Mouse (Mus musculus): ENCODE measurements around the gene Smpdl3a. TPM values are rescaled to one million over a fixed set of nuclear protein-coding genes. Genes with fewer than 3 reads are reported as not detected.

The Smpdl3a gene
- polyA plus RNA-seq, 2 experiments = 12.0 to 24.9 TPM

GRCm38 (mm10) chr10:57835094-57835493 is 41.0 kb downstream of the Smpdl3a start:
- ATAC-seq (ENCODE audit: insufficient read depth) (no peak), DNase-seq (ENCODE audit: low read depth in 3 of 3, low spot score in 3 of 3) (no peak)
- H3K4me2 ChIP-seq (ENCODE audit: low read depth) = no peak overlapping the region
- TF ChIP-seq EP300 (IDR thresholded peaks at IDR 0.05; ENCODE audit: low read depth) (no peak), CTCF (IDR thresholded peaks at IDR 0.05; ENCODE audit: low read depth) (no peak)
- no peaks in the 10 kb centered on the region for H3K27me3 ChIP-seq (ENCODE audit: control insufficient read depth, insufficient read depth, low read length)
- H3K9me3 ChIP-seq (ENCODE audit: control insufficient read depth, low read length) = no peaks in the 10 kb centered on the region
- H3K4me1 ChIP-seq (replicated peaks; ENCODE audit: control insufficient read depth in 2 of 2, insufficient read depth in 2 of 2, low read length in 1 of 2) = no peaks in the 10 kb centered on the region
- no peak overlapping the region for H3K27ac ChIP-seq
- H3K9ac ChIP-seq (replicated peaks) = no peak overlapping the region
- H3K36me3 ChIP-seq (replicated peaks; ENCODE audit: control insufficient read depth, insufficient read depth, low read depth) = no peaks in the 10 kb centered on the region
- 65% methylated on average over 1 of the region's 1 CpGs for WGBS (ENCODE audit: insufficient replicate concordance)
- H3K4me3 ChIP-seq (ENCODE audit: insufficient read depth in 1 of 2, low read depth in 2 of 2, low read length in 2 of 2) = no peak overlapping the region

GRCm38 (mm10) chr10:57835982-57836381 is 41.8 kb downstream of the Smpdl3a start:
- Histone ChIP-seq H3K4me3 (ENCODE audit: insufficient read depth in 1 of 2, low read depth in 2 of 2, low read length in 2 of 2) (no peak overlapping the region), H3K4me2 (ENCODE audit: low read depth) (no peak overlapping the region), H3K9me3 (ENCODE audit: control insufficient read depth, low read length) (no peaks in the 10 kb centered on the region), H3K9ac (replicated peaks) (no peak overlapping the region), H3K27ac (no peak overlapping the region), H3K36me3 (replicated peaks; ENCODE audit: control insufficient read depth, insufficient read depth, low read depth) (no peaks in the 10 kb centered on the region), H3K27me3 (ENCODE audit: control insufficient read depth, insufficient read depth, low read length) (no peaks in the 10 kb centered on the region), H3K4me1 (replicated peaks; ENCODE audit: control insufficient read depth in 2 of 2, insufficient read depth in 2 of 2, low read length in 1 of 2) (no peaks in the 10 kb centered on the region)
- no peak for TF ChIP-seq CTCF (IDR thresholded peaks at IDR 0.05; ENCODE audit: low read depth)
- no peak for TF ChIP-seq EP300 (IDR thresholded peaks at IDR 0.05; ENCODE audit: low read depth)
- ATAC-seq (ENCODE audit: insufficient read depth) = no peak
- DNase-seq (ENCODE audit: low read depth in 3 of 3, low spot score in 3 of 3) = no peak

- no peak for TF ChIP-seq EP300 (IDR thresholded peaks at IDR 0.05; ENCODE audit: low read depth)
- TF ChIP-seq CTCF (IDR thresholded peaks at IDR 0.05; ENCODE audit: low read depth) = peak; percentile 80
- H3K36me3 ChIP-seq (replicated peaks; ENCODE audit: control insufficient read depth, insufficient read depth, low read depth) = no peaks in the 10 kb centered on the region
- no peak overlapping the region for H3K9ac ChIP-seq (replicated peaks)
- no peak for ATAC-seq (ENCODE audit: insufficient read depth)
- H3K4me1 ChIP-seq (replicated peaks; ENCODE audit: control insufficient read depth in 2 of 2, insufficient read depth in 2 of 2, low read length in 1 of 2) = no peaks in the 10 kb centered on the region
- H3K4me3 ChIP-seq (ENCODE audit: insufficient read depth in 1 of 2, low read depth in 2 of 2, low read length in 2 of 2) = no peak overlapping the region
- H3K4me2 ChIP-seq (ENCODE audit: low read depth) = no peak overlapping the region
- H3K27ac ChIP-seq = no peak overlapping the region
- no peaks in the 10 kb centered on the region for H3K27me3 ChIP-seq (ENCODE audit: control insufficient read depth, insufficient read depth, low read length)
- DNase-seq (ENCODE audit: low read depth in 3 of 3, low spot score in 3 of 3) = peak; percentile 30 to 38 (median 35)
- WGBS (ENCODE audit: insufficient replicate concordance) = 25% methylated on average over 8 of the region's 8 CpGs
- H3K9me3 ChIP-seq (ENCODE audit: control insufficient read depth, low read length) = no peaks in the 10 kb centered on the region
These were observed 47.7 kb downstream of the Smpdl3a start for GRCm38 (mm10) chr10:57841638-57842509.

- Histone ChIP-seq H3K36me3 (replicated peaks; ENCODE audit: control insufficient read depth, insufficient read depth, low read depth) (no peaks in the 10 kb centered on the region), H3K27ac (no peak overlapping the region), H3K27me3 (ENCODE audit: control insufficient read depth, insufficient read depth, low read length) (no peaks in the 10 kb centered on the region), H3K4me1 (replicated peaks; ENCODE audit: control insufficient read depth in 2 of 2, insufficient read depth in 2 of 2, low read length in 1 of 2) (no peaks in the 10 kb centered on the region), H3K9me3 (ENCODE audit: control insufficient read depth, low read length) (no peaks in the 10 kb centered on the region), H3K4me3 (ENCODE audit: insufficient read depth in 1 of 2, low read depth in 2 of 2, low read length in 2 of 2) (no peak overlapping the region), H3K4me2 (ENCODE audit: low read depth) (no peak overlapping the region), H3K9ac (replicated peaks) (no peak overlapping the region)
- ATAC-seq (ENCODE audit: insufficient read depth) (no peak), DNase-seq (ENCODE audit: low read depth in 3 of 3, low spot score in 3 of 3) (peak; percentile 3 to 18 (median 14))
- TF ChIP-seq EP300 (IDR thresholded peaks at IDR 0.05; ENCODE audit: low read depth) (no peak), CTCF (IDR thresholded peaks at IDR 0.05; ENCODE audit: low read depth) (peak; percentile 64)
- 45% methylated on average over 6 of the region's 6 CpGs for WGBS (ENCODE audit: insufficient replicate concordance)
These were observed 54.0 kb downstream of the Smpdl3a start for GRCm38 (mm10) chr10:57847916-57848682.

Other genes starting within 250 kb of the Smpdl3a start
- 0.26 and 0.58 TPM in 2 replicates for gene Pkib, start 162.4 kb upstream of the Smpdl3a start, polyA plus RNA-seq (2012; rRNA removed)
- gene Pkib, start 162.4 kb upstream of the Smpdl3a start, polyA plus RNA-seq (2014; fragmentation: Nextera tagmentation; extraction: Ambion mirVana) = 0.55 and 0.69 TPM in 2 replicates
- 0.70 and 1.5 TPM in 2 replicates for gene Fabp7, start 9.5 kb upstream of the Smpdl3a start, polyA plus RNA-seq (2012; rRNA removed)
- gene Fabp7, start 9.5 kb upstream of the Smpdl3a start, polyA plus RNA-seq (2014; fragmentation: Nextera tagmentation; extraction: Ambion mirVana) = 1.6 and 2.0 TPM in 2 replicates

All from liver, embryonic 14.5 days (tissue).